Mouse (Mus musculus) MEL (cell line): ENCODE results near the gene Tmem44. TPM values are rescaled to one million over a fixed set of nuclear protein-coding genes. Genes with fewer than 3 reads are reported as not detected.

Source experiments
- DNase-seq: peaks from one replicate; pipeline ENCODE4 v3.0.0; 2011; ENCODE audit warnings: low read depth, low spot score
- H3K27ac ChIP-seq: 2 replicates; pipeline ENCODE4 v1.5.1; 2012; ENCODE audit warnings: low read depth, mild to moderate bottlenecking, control low read depth, low read length, moderate library complexity; ENCODE audit not compliant: control insufficient read depth
- H3K27me3 ChIP-seq, 2 experiments: fragments of 150-350 bp in 1 of 2; sonication (generic) in 1 of 2; 2 replicates each; pipeline ENCODE4 v1.6.1; 2012; ENCODE audit warnings: low read length in 2 of 2, mild to moderate bottlenecking in 2 of 2, improper control_type of control experiment in 1 of 2, moderate library complexity in 1 of 2; ENCODE audit not compliant: insufficient read depth in 2 of 2, control insufficient read depth in 1 of 2
- H3K36me3 ChIP-seq, 2 experiments: 2 replicates each; pipeline ENCODE4 v1.6.1; 2012 to 2014; ENCODE audit warnings: low read length in 2 of 2, improper control_type of control experiment in 1 of 2, inconsistent platforms in 1 of 2, mild to moderate bottlenecking in 1 of 2; ENCODE audit not compliant: insufficient read depth in 2 of 2, control insufficient read depth in 1 of 2
- H3K4me1 ChIP-seq, 2 experiments: fragments of 150-350 bp in 1 of 2; sonication (generic) in 1 of 2; 2 replicates each; pipeline ENCODE4 v1.6.1; 2012; ENCODE audit warnings: low read length in 2 of 2, improper control_type of control experiment in 1 of 2, mild to moderate bottlenecking in 1 of 2; ENCODE audit not compliant: insufficient read depth in 2 of 2, control insufficient read depth in 1 of 2
- H3K4me3 ChIP-seq, 2 experiments: fragments of 150-350 bp in 1 of 2; sonication (generic) in 1 of 2; 2 replicates each; pipeline ENCODE4 v1.5.1; 2012; ENCODE audit warnings: low read depth in 2 of 2, low read length in 2 of 2, mild to moderate bottlenecking in 2 of 2, moderate library complexity in 2 of 2, control low read depth in 1 of 2, improper control_type of control experiment in 1 of 2; ENCODE audit not compliant: control insufficient read depth in 1 of 2, insufficient read depth in 1 of 2
- H3K79me2 ChIP-seq: 2 replicates; pipeline ENCODE4 v1.6.1; 2012; ENCODE audit warnings: mild to moderate bottlenecking, low read length, moderate library complexity; ENCODE audit not compliant: control insufficient read depth, poor library complexity, insufficient read depth
- H3K9ac ChIP-seq: 2 replicates; pipeline ENCODE4 v1.6.1; 2012; ENCODE audit warnings: low read depth, mild to moderate bottlenecking, control low read depth, low read length, moderate library complexity; ENCODE audit not compliant: control insufficient read depth, poor library complexity, severe bottlenecking
- H3K9me3 ChIP-seq: fragments of 150-350 bp; sonication (generic); replicated peaks from 2 replicates; pipeline ENCODE4 v1.6.1; 2012; ENCODE audit warnings: mild to moderate bottlenecking, low read length, improper control_type of control experiment, moderate library complexity; ENCODE audit not compliant: insufficient read depth
- CTCF ChIP-seq, 3 experiments: IDR thresholded peaks in 2 of 3; conservative IDR thresholded peaks in 1 of 3; 2 replicates each; pipeline ENCODE4 v1.5.1; 2011 to 2012; ENCODE audit warnings: low read length in 3 of 3, low read depth in 2 of 3, mild to moderate bottlenecking in 2 of 3, improper control_type of control experiment in 1 of 3, inconsistent platforms in 1 of 3, mixed read lengths in 1 of 3, moderate library complexity in 1 of 3; ENCODE audit not compliant: control insufficient read depth in 1 of 3, insufficient read depth in 1 of 3, poor library complexity in 1 of 3, severe bottlenecking in 1 of 3
- E2F4 ChIP-seq: IDR thresholded peaks from 2 replicates; pipeline ENCODE4 v1.6.1; 2011; ENCODE audit warnings: low read depth, low read length, improper control_type of control experiment, borderline replicate concordance
- ELF1 ChIP-seq: IDR thresholded peaks from 2 replicates; pipeline ENCODE4 v1.6.1; 2014; ENCODE audit warnings: low read depth, mild to moderate bottlenecking, inconsistent platforms, low read length, improper control_type of control experiment, moderate library complexity
- ETS1 ChIP-seq: IDR thresholded peaks from 2 replicates; pipeline ENCODE4 v1.6.1; 2012; ENCODE audit warnings: low read depth, mild to moderate bottlenecking, inconsistent platforms, low read length, improper control_type of control experiment, moderate library complexity
- GATA1 ChIP-seq: IDR thresholded peaks from 2 replicates; pipeline ENCODE4 v1.6.1; 2011; ENCODE audit warnings: low read depth, low read length, improper control_type of control experiment
- JUND ChIP-seq: IDR thresholded peaks from 2 replicates; pipeline ENCODE4 v1.6.1; 2011; ENCODE audit warnings: low read depth, mild to moderate bottlenecking, improper control_type of control experiment, low read length
- MAX ChIP-seq: IDR thresholded peaks from 2 replicates; pipeline ENCODE4 v1.6.1; 2011; ENCODE audit warnings: low read length, improper control_type of control experiment
- MAZ ChIP-seq: IDR thresholded peaks from 2 replicates; pipeline ENCODE4 v1.6.1; 2012; ENCODE audit warnings: low read depth, mild to moderate bottlenecking, inconsistent platforms, low read length, improper control_type of control experiment
- MEF2A ChIP-seq: IDR thresholded peaks from 2 replicates; pipeline ENCODE4 v1.6.1; 2014; ENCODE audit warnings: low read depth, mild to moderate bottlenecking, inconsistent platforms, low read length, improper control_type of control experiment; ENCODE audit not compliant: poor library complexity, insufficient replicate concordance, severe bottlenecking; ENCODE audit errors: extremely low read depth
- MYC ChIP-seq: IDR thresholded peaks from 2 replicates; pipeline ENCODE4 v1.6.1; 2011; ENCODE audit warnings: low read depth, mild to moderate bottlenecking, low read length, improper control_type of control experiment, moderate library complexity
- NELFE ChIP-seq: IDR thresholded peaks from 2 replicates; pipeline ENCODE4 v1.6.1; 2011; ENCODE audit warnings: low read depth, low read length, improper control_type of control experiment
- NRF1 ChIP-seq: IDR thresholded peaks from 2 replicates; pipeline ENCODE4 v1.6.1; 2014; ENCODE audit warnings: low read depth, mild to moderate bottlenecking, inconsistent platforms, low read length, improper control_type of control experiment, moderate library complexity; ENCODE audit not compliant: poor library complexity, insufficient read depth, severe bottlenecking
- POLR2AphosphoS2 ChIP-seq: IDR thresholded peaks from 2 replicates; pipeline ENCODE4 v1.6.1; 2011; ENCODE audit warnings: low read length, improper control_type of control experiment
- POLR2AphosphoS5 ChIP-seq: IDR thresholded peaks from 2 replicates; pipeline ENCODE4 v1.6.1; 2012; ENCODE audit warnings: low read depth, borderline replicate concordance, mild to moderate bottlenecking, inconsistent platforms, low read length, moderate library complexity, mixed read lengths
- RAD21 ChIP-seq: IDR thresholded peaks from 2 replicates; pipeline ENCODE4 v1.6.1; 2011; ENCODE audit warnings: mild to moderate bottlenecking, low read depth, low read length, improper control_type of control experiment
- SMC3 ChIP-seq: IDR thresholded peaks from 2 replicates; pipeline ENCODE4 v1.6.1; 2011; ENCODE audit warnings: low read depth, low read length, improper control_type of control experiment
- TCF12 ChIP-seq: IDR thresholded peaks from 2 replicates; pipeline ENCODE4 v1.6.1; 2014; ENCODE audit warnings: low read depth, mild to moderate bottlenecking, inconsistent platforms, low read length, improper control_type of control experiment, moderate library complexity
- UBTF ChIP-seq: IDR thresholded peaks from 2 replicates; pipeline ENCODE4 v1.6.1; 2012; ENCODE audit warnings: low read depth, mild to moderate bottlenecking, inconsistent platforms, low read length, improper control_type of control experiment, moderate library complexity, borderline replicate concordance; ENCODE audit not compliant: insufficient read depth
- USF2 ChIP-seq, 2 experiments: IDR thresholded peaks; 2 replicates each; pipeline ENCODE4 v1.6.1; 2011 to 2012; ENCODE audit warnings: improper control_type of control experiment in 2 of 2, low read length in 2 of 2, borderline replicate concordance in 1 of 2, inconsistent platforms in 1 of 2, low read depth in 1 of 2, mild to moderate bottlenecking in 1 of 2; ENCODE audit not compliant: insufficient read depth in 1 of 2
- ZMIZ1 ChIP-seq: IDR thresholded peaks from 2 replicates; pipeline ENCODE4 v1.6.1; 2012; ENCODE audit warnings: low read depth, mild to moderate bottlenecking, inconsistent platforms, low read length, improper control_type of control experiment, moderate library complexity
- ZNF384 ChIP-seq: IDR thresholded peaks from 2 replicates; pipeline ENCODE4 v1.6.1; 2012; ENCODE audit warnings: low read depth, mild to moderate bottlenecking, inconsistent platforms, low read length, improper control_type of control experiment
- polyA plus RNA-seq, 2 experiments: library from polyadenylated mRNA; stranded (reverse) in 1 of 2; unstranded in 1 of 2; fragments of >175 nt in 1 of 2; fragments of >200 nt in 1 of 2; gene quantifications; 2 replicates each; pipeline versions ENCODE4 v1.2.1 to v1.2.4; 2012; ENCODE audit warnings: low replicate concordance in 2 of 2, low read depth in 1 of 2; ENCODE audit not compliant: insufficient read length in 2 of 2, insufficient read depth in 1 of 2, missing spikeins in 1 of 2
- total RNA-seq: library from RNA; depleted of rRNA; stranded (reverse); fragments of 300-350 nt; gene quantifications from 2 replicates; pipeline ENCODE4 v1.2.3, GENCODE M21; 2012

The Tmem44 gene
- total and polyA plus RNA-seq, 3 experiments: 0.50 to 1.4 TPM; not detected in 1

GRCm38 (mm10) chr16:30525756-30526155 is 24.9 kb downstream of the Tmem44 start:
- Histone ChIP-seq H3K9ac (no peak overlapping the region), H3K36me3 (no peaks in the 10 kb centered on the region), H3K4me3 (no peak overlapping the region), H3K27ac (no peak overlapping the region), H3K27me3 (no peaks in the 10 kb centered on the region), H3K79me2 (no peaks in the 10 kb centered on the region), H3K9me3 (no peaks in the 10 kb centered on the region), H3K4me1 (no peaks in the 10 kb centered on the region; a peak in 1 of 4 replicates)
- no peak for DNase-seq
- TF ChIP-seq GATA1: no peak
- TF ChIP-seq MYC: no peak
- no peak for TF ChIP-seq CTCF (IDR thresholded peaks at IDR 0.05 in 2 of 3, conservative IDR thresholded peaks at IDR 0.05 in 1 of 3; ENCODE audit: control insufficient read depth in 1 of 3, insufficient read depth in 1 of 3, low read depth in 2 of 3, low read length in 3 of 3, poor library complexity in 1 of 3, severe bottlenecking in 1 of 3)
- TF ChIP-seq ELF1: no peak
- no peak for TF ChIP-seq RAD21
- TF ChIP-seq ZMIZ1: no peak
- TF ChIP-seq USF2 (IDR thresholded peaks at IDR 0.05; ENCODE audit: borderline replicate concordance in 1 of 2, insufficient read depth in 1 of 2, low read depth in 1 of 2, low read length in 2 of 2): no peak
- TF ChIP-seq NRF1: no peak
- no peak for TF ChIP-seq MAZ
- TF ChIP-seq SMC3: no peak
- TF ChIP-seq, all 39 proteins: peak for 0

GRCm38 (mm10) chr16:30524481-30524880 is 26.2 kb downstream of the Tmem44 start:
- TF ChIP-seq JUND (no peak), POLR2AphosphoS2 (no peak), ETS1 (no peak), MEF2A (no peak), NRF1 (no peak), UBTF (no peak), MAX (no peak), GATA1 (no peak), E2F4 (no peak), NELFE (no peak), MAZ (no peak), ZMIZ1 (no peak), ZNF384 (no peak), TCF12 (no peak), RAD21 (no peak), POLR2AphosphoS5 (no peak)
- Histone ChIP-seq H3K4me1 (no peaks in the 10 kb centered on the region; a peak in 1 of 4 replicates), H3K27me3 (no peaks in the 10 kb centered on the region), H3K4me3 (no peak overlapping the region), H3K9me3 (no peaks in the 10 kb centered on the region), H3K9ac (no peak overlapping the region), H3K27ac (no peak overlapping the region), H3K36me3 (no peaks in the 10 kb centered on the region), H3K79me2 (no peaks in the 10 kb centered on the region)
- no peak for DNase-seq
